Mouse (Mus musculus) hindbrain, postnatal 0 days (tissue): Measurements from ENCODE around the gene Mrpl32. TPM values are rescaled to one million over a fixed set of nuclear protein-coding genes. Genes with fewer than 3 reads are reported as not detected.

Experiments
- ATAC-seq: fragments of 200-750 bp; cut with Nextera tagmentation; 2 replicates; pipeline ENCODE4 v1.8.0; 2017; ENCODE audit warnings: mild to moderate bottlenecking, moderate TSS enrichment, moderate library complexity
- DNase-seq: peaks from one replicate; pipeline ENCODE4 v3.0.0-alpha.2; 2015; ENCODE audit warnings: low spot score
- H3K27ac ChIP-seq: fragments of 300-500 bp; sonication (generic); 2 replicates; pipeline ENCODE4 v1.5.1; 2014; ENCODE audit warnings: mild to moderate bottlenecking
- H3K27me3 ChIP-seq: fragments of 300-500 bp; sonication (generic); 2 replicates; pipeline ENCODE4 v1.6.1; 2014; ENCODE audit warnings: low read length, mixed read lengths; ENCODE audit not compliant: insufficient read depth
- H3K36me3 ChIP-seq: fragments of 300-500 bp; sonication (generic); 2 replicates; pipeline ENCODE4 v1.6.1; 2014; ENCODE audit warnings: low read length, mixed read lengths; ENCODE audit not compliant: insufficient read depth
- H3K4me1 ChIP-seq: fragments of 300-500 bp; sonication (generic); 2 replicates; pipeline ENCODE4 v1.6.1; 2014; ENCODE audit warnings: antibody characterized with exemption, low read length, mixed read lengths; ENCODE audit not compliant: insufficient read depth
- H3K4me2 ChIP-seq: fragments of 300-500 bp; sonication (generic); 2 replicates; pipeline ENCODE4 v1.6.1; 2014; ENCODE audit warnings: low read depth, mild to moderate bottlenecking, low read length, moderate library complexity, mixed read lengths
- H3K4me3 ChIP-seq: fragments of 300-500 bp; sonication (generic); 2 replicates; pipeline ENCODE4 v1.5.1; 2014; ENCODE audit warnings: low read length
- H3K9ac ChIP-seq: fragments of 300-500 bp; sonication (generic); replicated peaks from 2 replicates; pipeline ENCODE4 v1.6.1; 2014; ENCODE audit warnings: mild to moderate bottlenecking, low read length, moderate library complexity, mixed read lengths
- H3K9me3 ChIP-seq: fragments of 300-500 bp; sonication (generic); 2 replicates; pipeline ENCODE4 v1.6.1; 2016; ENCODE audit warnings: low read length, mixed read lengths
- CTCF ChIP-seq: IDR thresholded peaks from 2 replicates; pipeline ENCODE4 v1.5.1; 2016; ENCODE audit warnings: antibody characterized with exemption, control low read depth, low read depth
- WGBS: fragments of 180-500 bp; shearing (Covaris S2); extraction: QIAGEN DNeasy Blood & Tissue Kit; methylation state at CpG from one replicate; pipeline ENCODE4 v1.1.7; 2014; 5-methylcytosine and 5-hydroxymethylcytosine counted together
- polyA plus RNA-seq: library from polyadenylated mRNA; unstranded; fragments of >200 nt; fragmentation: Nextera tagmentation; extraction: Ambion mirVana; gene quantifications from 2 replicates; pipeline ENCODE4 v1.2.1, GENCODE M21; 2015
- total RNA-seq: library from RNA; depleted of rRNA; stranded (reverse); fragments of >200 nt; gene quantifications from 2 replicates; pipeline ENCODE4 v1.2.3, GENCODE M21; 2014; rRNA removed

The Mrpl32 gene
- 13.6 and 16.5 TPM in 2 replicates for total RNA-seq
- polyA plus RNA-seq = 103 and 113 TPM in 2 replicates

GRCm38 (mm10) chr13:14612926-14613529, at the start of gene Mrpl32, which contains the start of gene Psma2:
TSS of gene Mrpl32 (minus strand) at chr13:14613165.
TSS of gene Psma2 (plus strand) at chr13:14613240.
- Histone ChIP-seq H3K4me2 (peak within 1 kb of the TSS; percentile 69), H3K27me3 (no peaks in the 10 kb centered on the region), H3K4me3 (peak within 1 kb of the TSS; percentile 99), H3K4me1 (peaks cover 7% of the 10 kb centered on the region; the same call in 1 of the 2 replicates), H3K9me3 (no peaks in the 10 kb centered on the region), H3K27ac (peak within 1 kb of the TSS; percentile 79), H3K36me3 (peaks cover 16% of the 10 kb centered on the region; the same call in 1 of the 2 replicates), H3K9ac (peak within 1 kb of the TSS; percentile 72)
- ATAC-seq (peak; percentile 100), DNase-seq (peak; percentile 100)
- under 1% methylated on average over 42 of the region's 42 CpGs for WGBS
- TF ChIP-seq CTCF = no peak

DNA sequence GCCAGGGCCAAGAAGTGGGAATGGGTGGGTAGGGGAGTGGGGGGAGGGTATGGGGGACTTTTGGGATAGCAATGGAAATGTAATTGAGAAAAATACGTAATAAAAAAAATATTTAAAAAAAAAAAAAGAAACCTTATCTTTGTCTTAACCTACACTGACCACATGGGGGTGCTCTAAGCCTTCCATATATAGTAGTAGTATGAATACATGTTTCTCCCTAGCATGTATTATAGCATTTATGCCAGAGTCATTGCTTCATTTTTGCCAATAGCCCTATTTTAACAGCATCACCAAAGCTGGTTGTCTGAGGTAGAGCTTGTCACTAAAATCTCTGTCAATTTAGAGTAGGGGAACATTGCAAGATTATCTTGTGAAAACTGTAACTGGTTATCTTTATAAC, 36.3 kb upstream of the Mrpl32 start:
- Histone ChIP-seq H3K36me3 (no peaks in the 10 kb centered on the region), H3K4me1 (no peaks in the 10 kb centered on the region), H3K9ac (no peak overlapping the region), H3K27ac (no peak overlapping the region), H3K4me2 (no peak overlapping the region), H3K27me3 (no peaks in the 10 kb centered on the region), H3K4me3 (no peak overlapping the region), H3K9me3 (peaks cover 2% of the 10 kb centered on the region; the same call in 1 of the 2 replicates)
- DNase-seq = peak; percentile 78
- WGBS = 13% methylated on average over 1 of the region's 1 CpGs
- peak; percentile 60 for TF ChIP-seq CTCF
- ATAC-seq = no peak

GRCm38 (mm10) chr13:14639998-14640397, 27.0 kb upstream of the Mrpl32 start:
- Histone ChIP-seq H3K27me3 (no peaks in the 10 kb centered on the region), H3K4me2 (no peak overlapping the region), H3K27ac (no peak overlapping the region), H3K9ac (no peak overlapping the region), H3K4me1 (no peaks in the 10 kb centered on the region), H3K4me3 (no peak overlapping the region), H3K36me3 (peaks cover 21% of the 10 kb centered on the region), H3K9me3 (no peaks in the 10 kb centered on the region)
- WGBS = 55% methylated on average over 1 of the region's 1 CpGs
- DNase-seq (no peak), ATAC-seq (no peak)
- TF ChIP-seq CTCF = no peak

DNA sequence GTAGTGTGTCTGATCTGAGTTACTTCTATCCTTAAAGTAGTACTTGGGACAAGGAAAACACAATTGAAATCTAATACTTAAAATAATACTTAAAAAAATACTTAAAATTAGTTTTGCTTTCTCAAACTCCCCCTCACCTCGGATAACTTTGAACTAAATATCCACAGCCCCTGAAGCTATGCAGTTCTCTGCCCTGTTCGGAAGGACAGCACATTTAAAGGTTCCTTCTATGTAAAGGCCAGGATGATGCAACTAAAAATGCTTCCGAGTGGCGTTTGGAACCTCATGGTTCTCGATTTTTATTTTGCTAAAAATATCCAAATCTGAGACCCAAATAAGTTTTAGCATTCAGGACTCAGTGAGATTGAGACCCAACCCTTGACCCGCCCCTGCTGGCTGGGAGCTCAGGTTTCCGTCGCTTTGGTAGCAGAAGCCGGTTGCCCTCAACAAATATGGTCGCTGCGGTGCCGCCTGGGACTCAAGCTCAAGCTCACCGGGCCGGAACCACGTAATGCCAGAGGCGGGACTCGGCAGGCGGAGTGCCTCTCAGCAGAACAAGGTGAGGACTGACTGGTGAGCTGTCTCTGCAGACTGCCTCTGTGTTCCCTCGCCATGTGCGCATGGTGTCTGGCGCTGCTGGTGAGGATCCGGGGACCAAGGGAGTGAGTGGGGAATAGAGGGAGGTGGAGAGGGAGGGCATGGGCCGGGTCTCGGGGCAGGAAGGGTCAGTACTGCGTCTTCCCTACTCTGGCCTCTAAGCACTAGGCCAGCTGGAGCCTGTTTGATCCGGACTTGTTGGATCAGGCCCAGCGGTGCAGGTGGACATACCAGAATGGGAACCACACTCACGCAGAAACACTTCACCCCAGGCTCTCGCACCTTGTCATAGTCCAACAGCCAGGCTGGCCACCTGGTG, 17.0 kb upstream of the Mrpl32 start, which contains the start of gene AW209491:
Gene AW209491 (plus strand): TSS at position 429 of the 916 bp plus-strand sequence.
- Histone ChIP-seq H3K4me3 (peak within 1 kb of the TSS; percentile 64), H3K9ac (peak within 1 kb of the TSS; percentile 78), H3K4me2 (peak within 1 kb of the TSS; percentile 68), H3K4me1 (peaks cover 6% of the 10 kb centered on the region; the same call in 1 of the 2 replicates), H3K27ac (peak within 1 kb of the TSS; percentile 83), H3K9me3 (no peaks in the 10 kb centered on the region), H3K27me3 (no peaks in the 10 kb centered on the region), H3K36me3 (peaks cover 10% of the 10 kb centered on the region; the same call in 1 of the 2 replicates)
- WGBS = 1% methylated on average over 29 of the region's 29 CpGs
- peak; percentile 43 for TF ChIP-seq CTCF
- peak; percentile 96 for DNase-seq
- ATAC-seq = peak; percentile 96

- no peak overlapping the region for H3K9ac ChIP-seq
- no peak overlapping the region for H3K27ac ChIP-seq
Measured at GRCm38 (mm10) chr13:14618724-14619123, 5.8 kb upstream of the Mrpl32 start.

DNA sequence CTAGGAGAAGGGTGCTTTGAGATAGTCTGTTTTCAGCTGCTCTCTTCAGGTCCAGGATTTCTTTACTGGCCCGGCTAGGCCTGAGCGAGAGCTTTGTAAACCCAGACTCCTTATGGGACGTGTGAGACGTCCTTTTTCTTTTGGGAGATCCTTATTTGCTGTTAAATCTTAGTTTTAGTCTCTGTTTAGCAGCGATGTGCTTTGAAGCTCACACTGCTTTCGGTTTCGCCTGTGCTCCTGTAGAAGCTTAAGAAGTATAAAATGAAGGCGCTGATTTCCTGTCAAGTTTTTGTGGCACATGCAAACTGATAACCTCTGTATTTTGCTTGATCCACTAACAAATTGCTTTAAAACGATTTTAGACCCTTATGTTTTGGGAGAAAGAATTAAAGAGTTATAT, 588 bp upstream of the Mrpl32 start:
- Histone ChIP-seq H3K36me3 (peaks cover 19% of the 10 kb centered on the region; the same call in 1 of the 2 replicates), H3K4me2 (peak overlapping the region; percentile 69), H3K9ac (peak overlapping the region; percentile 72), H3K27ac (peak overlapping the region; percentile 73), H3K4me3 (peak overlapping the region; percentile 99), H3K9me3 (no peaks in the 10 kb centered on the region), H3K27me3 (no peaks in the 10 kb centered on the region), H3K4me1 (peaks cover 7% of the 10 kb centered on the region; the same call in 1 of the 2 replicates)
- no peak for TF ChIP-seq CTCF
- ATAC-seq (no peak), DNase-seq (no peak)
- WGBS = 3% methylated on average over 9 of the region's 9 CpGs

More at GRCm38 (mm10) chr13:14618724-14619123, 5.8 kb upstream of the Mrpl32 start:
- H3K36me3 ChIP-seq = peaks cover 29% of the 10 kb centered on the region
- H3K4me3 ChIP-seq = no peak overlapping the region
- H3K4me1 ChIP-seq = no peaks in the 10 kb centered on the region
- DNase-seq (peak; percentile 79), ATAC-seq (peak; percentile 70)
- no peaks in the 10 kb centered on the region for H3K9me3 ChIP-seq
- no peaks in the 10 kb centered on the region for H3K27me3 ChIP-seq
- WGBS = 42% methylated on average over 2 of the region's 2 CpGs
- peak; percentile 96 for TF ChIP-seq CTCF
- no peak overlapping the region for H3K4me2 ChIP-seq
